Mouse (Mus musculus): ENCODE measurements around the gene Rph3a. TPM values are rescaled to one million over a fixed set of nuclear protein-coding genes. Genes with fewer than 3 reads are reported as not detected.
"Not testable (repeated sequence)": the region's sequence is repeated elsewhere in the genome, so short reads cannot be mapped to it uniquely, and the experiment has no call there.

The Rph3a gene
- polyA plus RNA-seq, 1 experiment = 188 TPM

- not testable (repeated sequence) for DNase-seq (ENCODE audit: extremely low spot score in 1 of 2, low spot score in 1 of 2)
Observed at GRCm38 (mm10) chr5:120919156-120919935, 90.5 kb downstream of the Rph3a start.

DNA sequence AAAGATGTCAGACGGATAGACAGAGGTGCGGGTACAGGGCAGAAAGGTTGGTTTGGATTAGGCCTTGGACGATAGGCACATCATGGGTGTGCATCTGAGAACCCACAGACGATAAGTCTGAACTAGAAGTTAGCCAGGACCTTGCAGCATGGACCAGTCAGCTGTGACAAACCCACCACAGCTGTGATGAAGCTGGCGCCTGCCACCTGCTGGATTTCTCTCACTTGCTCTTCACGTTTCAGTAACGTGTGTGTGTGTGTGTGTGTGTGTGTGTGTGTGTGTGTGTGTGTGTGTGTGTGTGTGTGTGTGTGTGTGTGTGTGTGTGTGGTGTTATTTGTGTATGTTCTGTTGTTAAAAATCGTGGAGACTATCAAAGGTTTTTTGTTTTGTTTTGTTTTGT is 95.7 kb downstream of the Rph3a start, which contains the start of gene Oas1d:
Gene Oas1d (plus strand): TSS at position 333 of the 400 bp plus-strand sequence.
- DNase-seq (ENCODE audit: extremely low spot score in 1 of 2, low spot score in 1 of 2) = not testable (repeated sequence)

- no peak for DNase-seq (ENCODE audit: extremely low spot score in 1 of 2, low spot score in 1 of 2)
Observed at GRCm38 (mm10) chr5:120908196-120908920, 101.5 kb downstream of the Rph3a start.

DNA sequence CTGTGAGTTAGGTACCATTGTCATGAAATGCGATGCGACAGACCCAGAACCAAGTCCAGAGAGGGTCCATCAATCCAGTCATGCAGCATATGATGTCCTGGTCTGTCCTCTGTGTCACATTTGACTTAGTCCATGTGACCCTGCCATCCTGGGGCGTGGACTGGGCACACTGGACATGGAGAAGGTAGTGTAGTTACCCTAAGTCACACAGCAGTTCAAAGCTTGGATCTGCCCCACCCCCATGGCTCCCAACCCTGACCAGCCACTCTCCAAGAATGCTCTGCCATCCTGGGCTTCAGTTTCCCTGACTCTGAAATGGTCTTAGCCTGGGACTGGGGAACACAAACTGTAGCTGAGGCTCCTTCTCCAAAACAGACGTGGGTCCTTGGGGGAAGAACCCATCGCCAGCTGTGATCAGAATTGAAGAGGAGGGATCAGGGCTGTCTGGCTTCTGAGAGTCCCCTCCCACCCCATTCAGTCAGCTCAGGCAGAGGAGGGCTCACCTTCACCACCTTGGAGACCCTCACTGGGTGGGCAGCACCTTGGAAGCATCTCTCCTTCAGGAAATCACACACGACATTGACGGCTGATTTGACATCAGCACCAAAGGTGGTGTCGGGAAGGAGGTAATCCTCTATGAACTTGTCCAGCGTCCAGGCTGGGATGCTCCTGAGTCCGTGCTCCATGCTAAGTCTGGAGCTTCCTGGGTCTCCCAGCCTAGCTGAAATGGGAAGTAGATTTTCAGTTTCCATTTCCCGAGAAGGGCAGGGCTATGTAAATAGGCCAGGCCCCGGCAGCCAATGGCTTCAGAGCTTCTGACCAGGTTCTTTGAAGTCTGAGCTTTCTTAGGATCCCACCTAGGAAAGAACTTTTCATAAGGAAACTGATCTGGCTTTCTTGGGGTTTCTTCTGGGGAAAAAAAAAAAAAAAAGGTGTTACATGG is 102.8 kb downstream of the Rph3a start, which contains the start of gene Oas1a:
Gene Oas1a (minus strand): TSS at position 731 of the 943 bp plus-strand sequence.
- not testable (repeated sequence) for DNase-seq (ENCODE audit: extremely low spot score in 1 of 2, low spot score in 1 of 2)

DNA sequence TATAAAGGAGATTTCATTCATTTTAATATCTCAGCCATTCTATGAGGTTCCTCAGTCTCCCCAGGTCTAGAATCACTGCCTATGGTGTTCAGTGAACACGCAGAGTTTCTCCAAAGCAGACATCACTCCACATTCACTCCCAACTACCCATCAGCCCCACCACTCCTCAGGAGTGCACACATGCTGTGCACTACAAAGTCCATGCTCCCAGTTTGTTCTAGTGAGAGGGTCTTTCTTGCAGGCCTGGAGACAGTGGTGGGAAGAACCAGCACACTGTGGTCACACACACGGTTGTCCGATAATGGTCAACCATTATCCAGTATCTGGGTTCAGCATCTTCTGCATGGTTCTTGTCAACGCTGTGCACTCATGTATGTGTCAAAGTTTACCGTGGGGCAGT is 107.8 kb downstream of the Rph3a start:
- DNase-seq (ENCODE audit: extremely low spot score in 1 of 2, low spot score in 1 of 2) = no peak

DNA sequence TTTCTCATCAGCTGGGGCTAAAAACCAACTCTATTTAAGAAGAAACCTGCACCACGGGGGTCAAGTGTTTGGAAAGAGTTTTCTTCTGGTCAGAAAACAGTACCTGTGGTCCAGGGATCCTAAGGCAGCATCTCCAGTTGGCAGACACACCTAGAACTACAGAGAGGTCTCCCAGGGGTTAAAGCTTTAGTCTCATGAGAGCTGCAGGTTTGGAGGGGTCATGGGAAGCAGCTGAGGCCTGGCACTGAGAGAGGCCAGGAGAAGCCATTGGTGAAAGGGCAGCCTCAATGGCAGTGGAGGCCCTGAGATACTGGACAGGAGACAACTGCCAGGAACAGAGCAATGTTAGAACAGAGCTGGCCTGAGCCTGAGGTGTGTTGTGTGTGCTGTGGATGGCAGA is 109.2 kb downstream of the Rph3a start:
- no peak for DNase-seq (ENCODE audit: extremely low spot score in 1 of 2, low spot score in 1 of 2)

DNA sequence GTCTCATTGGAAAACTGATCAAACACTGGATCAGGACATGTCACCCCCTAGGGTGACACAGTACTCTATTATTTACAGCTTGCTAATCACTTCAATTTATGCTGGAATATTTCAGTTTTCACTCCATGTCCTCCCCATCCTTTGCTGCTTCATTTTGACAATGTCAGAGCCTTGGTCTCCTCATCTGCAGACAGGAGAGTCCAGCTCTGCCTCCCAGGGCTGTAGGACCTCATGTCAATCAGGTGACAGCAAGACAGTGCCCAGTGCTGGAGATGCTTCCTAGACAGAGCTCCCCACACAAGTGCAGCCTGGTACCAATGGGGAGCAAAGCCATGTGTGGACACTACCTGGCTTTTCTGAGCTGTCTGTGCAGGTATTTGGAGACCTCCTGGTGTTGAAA is 111.2 kb downstream of the Rph3a start:
- DNase-seq (ENCODE audit: extremely low spot score in 1 of 2, low spot score in 1 of 2) = no peak

DNA sequence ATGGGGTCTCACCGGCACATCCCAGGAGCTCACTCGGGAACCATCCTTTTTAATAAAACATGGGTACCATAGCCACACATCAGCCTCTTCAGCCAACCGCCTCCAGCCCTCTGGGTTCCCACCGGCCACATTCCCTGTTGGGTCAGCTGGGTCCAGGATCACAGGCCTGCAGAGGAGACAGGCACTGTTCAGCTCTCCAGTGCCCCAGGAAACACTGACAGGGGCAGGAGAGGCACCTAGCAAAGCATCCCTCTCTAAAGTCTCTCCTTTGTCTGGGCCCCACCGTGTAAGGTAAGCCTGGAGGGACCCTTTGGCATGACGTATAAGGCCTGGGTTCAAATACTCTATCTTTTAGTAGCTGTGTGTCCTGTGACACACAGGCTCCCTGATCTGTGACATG is 111.6 kb downstream of the Rph3a start:
- no peak for DNase-seq (ENCODE audit: extremely low spot score in 1 of 2, low spot score in 1 of 2)

DNA sequence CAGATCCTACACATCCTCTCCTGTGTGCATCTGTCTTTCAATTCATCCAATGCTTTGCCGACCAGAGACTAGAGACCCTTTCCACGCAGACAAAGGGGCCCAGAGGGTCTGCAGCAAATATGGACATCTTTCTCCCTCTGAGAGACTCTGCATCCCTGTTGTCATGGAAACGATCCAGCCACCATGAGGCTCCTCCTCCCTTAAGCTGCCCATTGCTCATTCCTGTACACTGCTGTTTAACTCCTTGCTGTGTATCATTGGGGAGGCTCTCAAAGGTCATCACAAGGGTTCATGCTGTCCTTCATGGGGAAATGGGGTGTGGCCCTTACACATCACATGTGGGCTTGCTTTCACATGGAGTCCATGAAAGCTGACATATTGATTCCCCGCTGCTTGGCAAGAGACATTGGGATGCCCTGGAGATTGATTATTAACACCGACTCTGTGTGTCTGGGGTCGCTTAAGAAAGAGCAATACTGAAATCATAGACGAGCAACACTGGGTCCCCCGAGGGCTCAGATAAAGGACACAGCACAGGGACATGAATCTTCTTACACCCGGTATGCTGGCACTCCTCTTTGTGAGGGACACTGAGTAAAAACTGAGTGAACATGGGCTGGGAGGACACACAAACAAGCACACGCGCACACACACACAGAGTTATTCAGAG is 114.5 kb downstream of the Rph3a start:
- no peak for DNase-seq (ENCODE audit: extremely low spot score in 1 of 2, low spot score in 1 of 2)

- not testable (repeated sequence) for DNase-seq (ENCODE audit: extremely low spot score in 1 of 2, low spot score in 1 of 2)
Observed at GRCm38 (mm10) chr5:120894692-120895091, 115.2 kb downstream of the Rph3a start.

DNA sequence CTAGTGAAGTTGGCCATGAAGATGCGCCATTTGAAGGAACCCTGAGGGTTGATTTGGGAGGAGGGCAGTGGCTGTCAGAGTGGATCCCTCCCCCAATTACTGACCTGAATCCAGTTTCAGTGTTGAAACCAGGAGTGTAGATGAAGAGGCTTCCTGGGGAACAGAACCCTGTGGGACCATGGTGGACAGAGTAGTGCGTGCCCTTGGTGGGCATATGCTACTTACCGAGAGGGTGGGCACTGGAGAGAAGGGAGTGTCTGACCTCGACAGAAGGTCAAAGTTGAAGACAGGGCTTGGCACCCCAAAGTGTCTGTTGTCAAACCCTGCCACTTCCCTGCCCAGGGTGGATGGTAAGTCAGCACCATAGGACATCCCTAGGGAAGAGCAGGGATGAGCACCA is 116.0 kb downstream of the Rph3a start:
- DNase-seq (ENCODE audit: extremely low spot score in 1 of 2, low spot score in 1 of 2) = not testable (repeated sequence)

- DNase-seq (ENCODE audit: extremely low spot score in 1 of 2, low spot score in 1 of 2) = no peak
Observed at GRCm38 (mm10) chr5:120892243-120892660, 117.6 kb downstream of the Rph3a start.

DNA sequence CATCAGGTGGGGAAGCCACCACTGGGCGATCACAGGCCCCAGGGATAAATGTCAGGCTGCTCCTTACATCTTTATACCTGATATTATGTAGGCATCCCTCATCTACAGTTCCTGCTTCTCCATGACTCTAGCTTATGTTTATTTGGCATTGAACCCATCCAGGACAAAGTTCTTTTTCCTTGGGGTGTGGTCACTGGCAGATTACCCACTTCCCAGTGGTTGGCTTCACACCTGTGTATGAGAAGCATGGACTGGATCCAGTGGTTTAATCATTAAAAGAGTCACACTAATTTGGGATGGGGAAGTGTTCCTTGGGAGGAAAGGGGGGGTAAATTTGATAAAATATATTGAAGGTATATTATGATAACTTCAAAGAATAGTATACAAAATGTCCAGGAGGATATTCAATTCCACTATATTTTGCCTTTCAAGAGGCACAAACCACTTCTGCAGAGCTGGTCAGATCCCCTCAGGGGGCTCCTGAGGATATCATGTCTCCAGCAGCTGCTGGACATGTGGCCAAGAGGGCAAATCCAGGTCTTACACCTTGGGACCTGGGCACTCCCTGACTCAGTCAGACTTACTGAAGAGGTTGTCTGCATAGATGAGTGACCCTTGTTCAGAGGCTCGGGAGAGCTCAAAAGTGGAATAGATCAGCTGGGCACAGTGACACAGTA is 118.2 kb downstream of the Rph3a start:
- DNase-seq (ENCODE audit: extremely low spot score in 1 of 2, low spot score in 1 of 2) = not testable (repeated sequence)

GRCm38 (mm10) chr5:120890991-120891390 is 118.9 kb downstream of the Rph3a start:
- no peak for DNase-seq (ENCODE audit: extremely low spot score in 1 of 2, low spot score in 1 of 2)

Other genes starting within 250 kb of the Rph3a start
- 0.08 and 0.10 TPM in 2 replicates for gene Oas3, start 232.4 kb downstream of the Rph3a start, polyA plus RNA-seq (2012; rRNA removed)
- not detected in 2 replicates for gene Oas1e, start 214.6 kb downstream of the Rph3a start, polyA plus RNA-seq (2012; rRNA removed)
- 1.2 and 1.6 TPM in 2 replicates for gene Oas1c, start 197.6 kb downstream of the Rph3a start, polyA plus RNA-seq (2012; rRNA removed)
- not detected in 2 replicates for gene Oas1f, start 162.7 kb downstream of the Rph3a start, polyA plus RNA-seq (2012; rRNA removed)
- gene Oas1h, start 148.7 kb downstream of the Rph3a start, polyA plus RNA-seq (2012; rRNA removed) = not detected in 2 replicates
- gene Oas1g, start 122.5 kb downstream of the Rph3a start, polyA plus RNA-seq (2012; rRNA removed) = 0.42 and 0.68 TPM in 2 replicates
- 1.7 and 2.1 TPM in 2 replicates for gene Oas1a, start 102.6 kb downstream of the Rph3a start, polyA plus RNA-seq (2012; rRNA removed)
- gene Oas1d, start 95.6 kb downstream of the Rph3a start, polyA plus RNA-seq (2012; rRNA removed) = 0.08 TPM in 1 of 2 replicates, not detected in the other
- 63.8 and 64.8 TPM in 2 replicates for gene Ptpn11, start 181.3 kb upstream of the Rph3a start, polyA plus RNA-seq (2012; rRNA removed)
- gene Rpl6, start 194.4 kb upstream of the Rph3a start, polyA plus RNA-seq (2012; rRNA removed) = 384 and 411 TPM in 2 replicates
- 70.9 and 77.4 TPM in 2 replicates for gene Hectd4, start 210.1 kb upstream of the Rph3a start, polyA plus RNA-seq (2012; rRNA removed)

All from frontal cortex, adult 2 months (tissue).